Mouse (Mus musculus): ENCODE data around the gene Alyref.

DNA sequence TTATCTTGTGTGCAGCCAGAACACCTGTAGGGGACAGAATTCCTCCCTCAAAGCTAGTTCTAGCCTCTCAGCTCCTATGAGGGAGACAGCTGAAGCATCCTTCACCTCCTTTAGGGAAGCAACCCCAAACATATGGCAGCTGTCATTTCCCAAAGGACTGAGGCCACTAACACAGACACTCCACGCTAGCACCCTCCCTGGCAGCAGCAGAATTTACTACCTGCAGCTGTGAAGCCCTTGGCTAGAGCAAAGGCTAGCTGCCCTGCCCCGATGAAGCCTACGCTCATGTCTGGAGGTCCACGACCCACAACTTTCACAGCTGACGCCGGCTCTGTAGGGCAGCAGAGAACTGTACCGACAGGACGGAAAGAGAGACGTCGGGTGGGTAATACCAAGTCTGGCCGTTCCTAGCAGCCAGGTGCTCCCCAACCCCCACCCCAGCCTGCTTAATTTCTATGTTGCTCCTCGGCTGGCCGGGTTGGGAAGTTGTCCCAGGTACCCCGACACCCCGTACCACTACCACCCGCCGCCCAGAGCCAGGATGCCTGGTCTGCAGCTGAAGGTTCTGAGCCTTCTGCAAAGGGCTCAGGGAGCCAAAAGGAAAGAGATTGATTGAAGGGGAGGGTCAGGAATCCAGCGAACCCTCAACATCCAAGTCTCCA lies 44.9 kb upstream of the Alyref start:
- TF ChIP-seq ZC3H11A (IDR thresholded peaks at IDR 0.05; ENCODE audit: borderline replicate concordance, low read depth, low read length), result no peak
- TF ChIP-seq ZNF384 (IDR thresholded peaks at IDR 0.05; ENCODE audit: low read depth, low read length), result no peak
- TF ChIP-seq HCFC1 (IDR thresholded peaks at IDR 0.05; ENCODE audit: borderline replicate concordance, insufficient read depth, low read length), result no peak
- no peak for TF ChIP-seq CHD2 (IDR thresholded peaks at IDR 0.05; ENCODE audit: low read depth, low read length)

Measured in ES-E14 (cell line).